Mouse (Mus musculus) retina, postnatal 7 days (tissue): Measurements from ENCODE around the gene Ldlrad2.
"Not testable (repeated sequence)": the region's sequence is repeated elsewhere in the genome, so short reads cannot be mapped to it uniquely, and the experiment has no call there.

Experiments used
- DNase-seq: peaks from one replicate; pipeline ENCODE4 v3.0.0-alpha.2; 2012; ENCODE audit warnings: low read depth, low spot score

Gene Ldlrad2

GRCm38 (mm10) chr4:137574469-137574868 is at the start of gene Ldlrad2:
TSS of gene Ldlrad2 (minus strand) at chr4:137574569.
- no peak for DNase-seq

DNA sequence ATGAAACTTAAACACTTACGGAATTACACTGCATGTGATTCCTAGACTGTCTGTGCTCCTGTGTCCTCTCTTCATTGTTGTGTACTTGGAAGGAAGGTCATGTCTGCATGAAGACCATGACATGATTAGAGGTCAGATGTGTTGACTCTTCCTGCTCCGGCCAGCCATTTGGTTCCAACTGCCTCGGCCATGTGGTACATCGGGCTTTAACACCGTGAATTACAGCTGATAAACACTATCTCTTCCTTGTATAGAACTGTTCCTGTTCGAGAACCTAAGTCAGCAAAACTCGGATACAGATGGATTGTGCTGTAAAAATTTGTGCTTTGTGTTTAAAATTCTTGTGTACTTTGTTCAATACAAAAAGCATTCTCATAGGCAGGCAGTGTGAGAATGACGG is 48.5 kb upstream of the Ldlrad2 start:
- no peak for DNase-seq

- no peak for DNase-seq
Measured at GRCm38 (mm10) chr4:137610256-137610655, 35.9 kb upstream of the Ldlrad2 start.

DNA sequence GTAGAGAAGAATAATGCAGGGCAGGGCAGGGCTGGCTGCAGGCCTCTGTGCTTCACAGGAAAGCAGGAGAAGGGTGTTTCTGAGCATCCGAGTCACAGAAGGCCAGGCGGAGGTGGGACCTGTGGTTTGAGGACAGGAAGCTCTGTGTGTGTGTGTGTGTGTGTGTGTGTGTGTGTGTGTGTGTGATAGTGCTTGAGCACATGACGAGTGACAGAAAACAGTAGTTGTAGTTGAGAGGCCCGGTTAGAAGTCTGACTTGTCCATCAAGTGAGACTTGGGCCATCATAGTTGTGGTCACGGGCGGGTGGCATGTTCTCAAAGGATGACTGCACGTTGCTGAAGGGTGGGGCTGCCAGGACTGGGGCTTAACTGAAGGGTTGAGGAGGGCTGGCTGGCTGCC is 35.3 kb upstream of the Ldlrad2 start:
- no peak for DNase-seq

GRCm38 (mm10) chr4:137609281-137609680 is 34.9 kb upstream of the Ldlrad2 start:
- DNase-seq = no peak

- no peak for DNase-seq
Measured at GRCm38 (mm10) chr4:137607023-137607422, 32.7 kb upstream of the Ldlrad2 start.

DNA sequence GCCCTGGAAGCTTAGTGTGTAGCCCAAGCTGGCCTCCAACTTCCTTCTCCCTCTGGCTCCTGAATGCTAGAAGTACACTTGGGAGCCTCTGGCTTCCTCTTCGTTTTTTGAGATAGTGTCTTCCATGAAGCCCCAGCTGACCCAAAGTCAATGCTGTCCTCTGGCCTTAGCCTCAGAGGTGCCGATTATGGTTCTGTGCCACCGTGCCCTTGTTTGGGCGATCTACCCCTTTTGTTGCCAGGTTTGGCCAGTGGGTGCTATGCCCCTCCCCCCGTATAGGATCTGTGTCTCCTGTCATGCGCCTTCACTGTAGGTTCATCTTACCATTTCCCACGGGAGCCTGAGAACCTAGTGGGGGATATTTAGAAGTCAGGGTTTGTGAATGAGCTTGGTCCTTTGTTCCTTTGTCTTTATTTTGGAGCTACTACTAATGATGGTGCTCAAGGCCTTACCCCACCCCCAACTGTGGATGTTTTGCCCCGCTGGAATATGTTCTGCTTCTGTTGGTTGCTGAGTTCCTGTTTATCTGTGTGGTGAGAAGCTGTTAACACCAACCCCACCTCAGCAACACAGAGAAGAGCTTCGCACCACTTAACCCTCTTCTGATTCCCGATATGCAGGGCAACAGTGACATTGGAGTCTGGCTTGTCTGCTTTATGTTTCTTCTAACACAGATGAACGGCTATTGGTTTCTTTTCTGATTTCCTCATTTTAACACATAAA is 29.2 kb upstream of the Ldlrad2 start:
- no peak for DNase-seq

DNA sequence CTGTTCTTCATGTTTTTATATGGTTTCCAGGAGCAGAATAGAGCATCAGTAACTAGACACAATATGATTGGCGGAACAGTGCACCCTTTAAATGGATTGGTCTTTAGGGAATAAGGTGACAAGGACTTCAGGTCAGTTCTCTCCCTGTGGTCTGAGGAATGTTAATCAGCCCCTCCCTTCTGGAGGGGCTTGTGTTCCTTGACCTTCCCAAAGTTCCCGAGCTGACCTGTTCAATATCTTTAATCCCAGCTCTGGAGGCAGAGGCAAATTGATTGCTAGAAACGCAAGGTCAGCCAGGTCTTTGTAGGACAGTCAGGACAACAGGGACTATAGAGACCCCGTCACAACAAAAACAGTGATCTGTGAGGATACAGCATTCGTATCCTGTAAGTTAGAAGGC is 24.2 kb upstream of the Ldlrad2 start:
- DNase-seq = no peak

GRCm38 (mm10) chr4:137597098-137597630 is 22.8 kb upstream of the Ldlrad2 start:
- no peak for DNase-seq

- DNase-seq = no peak
Measured at GRCm38 (mm10) chr4:137594496-137595270, 20.3 kb upstream of the Ldlrad2 start.

GRCm38 (mm10) chr4:137593601-137594495 is 19.5 kb upstream of the Ldlrad2 start, which contains the start of gene Usp48:
TSS of gene Usp48 (plus strand) at chr4:137593755.
- peak; percentile 98 for DNase-seq

- DNase-seq = no peak
Measured at GRCm38 (mm10) chr4:137590961-137591360, 16.6 kb upstream of the Ldlrad2 start.

DNA sequence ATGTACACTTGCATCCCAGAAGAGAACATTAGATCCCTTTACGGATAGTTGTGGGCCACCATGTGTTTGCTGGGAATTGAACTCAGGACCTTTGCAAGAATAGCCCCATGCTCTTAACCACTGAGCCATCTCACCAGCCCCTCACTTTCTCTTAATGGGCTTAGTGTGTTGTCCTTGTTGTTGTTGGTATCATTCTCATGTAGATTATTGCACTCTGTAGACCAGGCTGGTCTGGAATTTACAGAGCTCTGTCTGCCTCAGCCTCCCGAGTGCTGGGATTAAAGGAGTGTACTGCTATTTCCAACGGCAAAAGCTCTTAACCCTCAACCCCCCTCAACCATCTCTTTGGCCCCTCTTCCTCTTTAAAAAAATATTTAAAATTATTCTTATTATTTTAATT is 15.2 kb upstream of the Ldlrad2 start:
- no peak for DNase-seq

DNA sequence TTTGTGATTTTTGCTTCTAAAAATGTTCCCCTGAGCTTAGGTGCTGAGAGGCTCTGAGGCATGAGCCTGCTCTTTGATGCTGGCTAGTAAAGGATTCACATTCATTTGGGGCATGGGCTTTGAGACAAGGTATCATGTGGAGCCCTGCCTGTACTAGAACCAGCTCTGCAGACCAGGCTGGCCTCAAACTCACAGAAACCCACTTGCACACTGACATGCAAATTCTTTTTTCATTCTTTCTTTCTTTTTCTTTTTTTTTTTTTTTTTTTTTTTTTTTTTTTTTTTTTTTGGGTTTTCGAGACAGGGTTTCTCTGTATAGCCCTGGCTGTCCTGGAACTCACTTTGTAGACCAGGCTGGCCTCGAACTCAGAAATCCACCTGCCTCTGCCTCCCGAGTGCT is 14.7 kb upstream of the Ldlrad2 start:
- DNase-seq = not testable (repeated sequence)

- no peak for DNase-seq
Measured at GRCm38 (mm10) chr4:137581815-137582214, 7.4 kb upstream of the Ldlrad2 start.

DNA sequence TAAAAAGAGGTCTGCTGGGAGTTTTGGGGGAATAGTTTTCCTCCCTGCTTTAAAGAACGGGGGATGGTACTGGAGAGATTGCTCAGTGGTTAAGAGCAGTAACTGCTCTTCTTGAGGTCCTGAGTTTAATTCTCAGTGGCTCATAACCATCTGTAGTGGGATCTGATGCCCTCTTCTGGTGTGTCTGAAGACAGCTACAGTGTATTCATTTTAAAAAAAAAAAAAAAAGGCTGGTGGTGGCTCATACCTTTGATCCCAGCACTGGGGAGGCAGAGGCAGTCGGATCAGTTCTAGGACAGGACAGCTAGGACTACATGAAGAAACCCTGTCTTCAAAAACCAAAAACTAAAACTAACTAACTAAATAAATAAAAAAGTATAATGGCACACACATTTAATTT is 5.9 kb upstream of the Ldlrad2 start:
- no peak for DNase-seq

GRCm38 (mm10) chr4:137579789-137580188 is 5.4 kb upstream of the Ldlrad2 start:
- no peak for DNase-seq

DNA sequence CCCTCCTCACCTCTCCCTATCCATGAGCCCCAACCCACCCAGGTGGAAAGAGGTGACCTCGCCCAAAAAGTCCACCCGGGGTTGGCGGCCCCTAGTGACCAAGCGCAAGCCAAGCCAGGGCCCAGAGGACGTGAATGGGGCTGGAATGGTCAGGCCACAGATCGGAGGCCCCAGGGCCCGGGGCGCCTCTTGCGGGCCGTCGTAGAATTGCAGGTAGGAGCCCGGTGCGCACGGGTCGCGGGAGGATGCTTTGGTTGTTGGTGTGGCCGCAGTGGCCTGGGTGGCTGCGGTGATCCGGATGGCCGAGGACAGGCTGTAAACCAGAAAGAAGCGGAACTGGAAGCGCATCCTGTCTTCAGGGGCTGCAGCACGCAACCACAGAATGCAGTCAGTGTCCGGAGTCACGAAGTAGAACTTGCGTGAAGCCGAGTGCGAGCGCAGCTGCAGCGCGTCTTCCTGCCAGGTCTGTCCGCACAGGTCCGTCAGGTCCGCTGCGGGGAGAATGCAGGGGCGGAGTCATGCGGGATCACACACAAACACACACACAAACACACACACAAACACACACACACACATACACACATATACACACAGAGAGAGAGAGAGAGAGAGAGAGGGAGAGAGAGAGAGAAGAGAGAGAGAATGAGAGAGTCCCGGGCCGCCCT is 3.9 kb upstream of the Ldlrad2 start:
- DNase-seq = peak; percentile 34

DNA sequence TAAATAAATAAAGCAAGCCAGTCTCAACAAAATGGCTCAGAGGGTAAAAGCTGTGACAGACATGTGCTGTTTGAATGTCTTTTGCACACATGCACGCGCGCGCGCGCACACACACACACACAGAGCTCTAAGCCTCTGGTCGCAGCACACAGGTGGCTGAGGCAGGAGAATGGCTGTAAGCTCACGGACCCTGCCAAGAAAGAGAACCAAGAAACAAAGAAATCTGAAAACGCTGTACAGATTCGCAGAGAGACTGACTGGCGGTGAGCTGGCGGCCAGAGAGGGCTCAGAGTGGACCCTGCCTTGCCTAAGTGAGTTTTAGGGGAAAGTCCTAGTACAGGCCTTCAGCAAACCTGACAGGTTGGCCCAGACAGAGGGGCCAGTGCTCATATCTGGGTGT is 3.1 kb upstream of the Ldlrad2 start:
- no peak for DNase-seq

DNA sequence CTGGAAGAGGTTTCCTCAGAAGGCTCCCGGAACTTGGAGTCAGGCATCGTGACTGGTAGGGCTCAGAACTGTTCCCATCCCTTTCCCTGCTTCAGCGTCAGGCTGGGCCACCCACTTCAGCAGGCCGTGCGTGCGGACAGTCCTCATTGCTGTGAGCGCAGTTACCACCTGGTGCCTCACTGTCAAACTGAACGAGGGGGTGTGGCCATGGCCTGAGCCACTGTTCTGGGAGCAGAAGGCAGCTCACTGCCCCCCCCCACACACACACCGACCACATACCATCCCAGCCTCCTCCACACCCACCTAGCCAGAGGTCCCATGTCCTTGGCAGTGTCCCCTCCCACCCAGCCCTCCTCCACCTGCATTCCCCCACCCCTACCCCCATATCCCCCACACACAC is 4.5 kb downstream of the Ldlrad2 start:
- DNase-seq = no peak

DNA sequence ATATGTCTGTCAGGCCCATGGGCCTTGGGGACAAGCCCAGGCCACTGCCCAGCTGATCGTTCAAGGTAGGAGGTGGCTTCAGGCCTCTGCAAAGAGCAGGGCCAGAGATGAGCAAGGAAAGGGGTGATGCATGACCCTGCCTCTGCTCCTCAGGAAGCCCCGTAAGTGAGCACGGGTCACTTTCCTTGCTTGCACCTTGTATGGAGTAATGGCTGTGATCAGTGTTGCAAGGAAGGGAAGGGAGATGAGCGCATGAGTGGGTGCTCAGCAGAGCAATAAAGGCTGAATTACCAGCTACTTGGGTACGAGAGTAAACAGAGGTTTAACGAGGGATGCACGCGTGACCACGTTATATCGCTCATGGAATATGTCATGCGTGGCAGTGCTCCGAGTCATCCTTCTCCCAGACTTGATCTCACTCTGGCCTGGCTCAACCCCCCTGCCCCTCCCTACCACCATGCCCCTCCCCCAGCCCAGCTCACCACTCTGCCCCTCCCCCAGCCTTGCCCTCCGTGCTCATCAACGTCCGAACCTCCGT is 17.6 kb downstream of the Ldlrad2 start:
- DNase-seq = no peak
